Mouse (Mus musculus) mouse trophoblast stem cell (cell line): ENCODE measurements around the gene Gp1bb.

Experiments used
- in situ Hi-C, 2 experiments: fragments of 300-500 bp; cut with MseI, MboI; formaldehyde crosslinking; loops; 2 replicates in 1 of 2; 3 replicates in 1 of 2; pipeline ENCODE4 v1.15.1; 2025

The Gp1bb gene

DNA sequence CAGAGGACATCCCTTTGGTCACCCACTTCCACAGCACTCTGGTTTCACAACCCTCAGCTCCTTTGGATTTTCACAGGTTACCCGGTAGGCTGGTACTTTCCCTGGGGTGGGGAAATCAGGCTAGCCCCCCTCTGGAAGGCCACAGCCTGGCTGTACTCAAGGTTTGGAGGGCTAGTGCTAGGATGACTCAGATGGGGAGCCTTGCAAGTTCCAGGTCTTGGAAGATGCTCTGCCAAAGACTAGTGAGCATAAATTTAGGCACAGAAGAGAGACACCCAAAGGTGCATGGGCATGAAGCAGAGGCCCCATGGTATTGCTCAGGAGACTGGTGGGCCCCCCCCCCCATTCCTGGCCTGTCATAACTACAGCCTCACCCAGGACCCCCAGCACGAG lies 6.7 kb upstream of the Gp1bb start:
- in situ Hi-C loops: no loop called here

DNA sequence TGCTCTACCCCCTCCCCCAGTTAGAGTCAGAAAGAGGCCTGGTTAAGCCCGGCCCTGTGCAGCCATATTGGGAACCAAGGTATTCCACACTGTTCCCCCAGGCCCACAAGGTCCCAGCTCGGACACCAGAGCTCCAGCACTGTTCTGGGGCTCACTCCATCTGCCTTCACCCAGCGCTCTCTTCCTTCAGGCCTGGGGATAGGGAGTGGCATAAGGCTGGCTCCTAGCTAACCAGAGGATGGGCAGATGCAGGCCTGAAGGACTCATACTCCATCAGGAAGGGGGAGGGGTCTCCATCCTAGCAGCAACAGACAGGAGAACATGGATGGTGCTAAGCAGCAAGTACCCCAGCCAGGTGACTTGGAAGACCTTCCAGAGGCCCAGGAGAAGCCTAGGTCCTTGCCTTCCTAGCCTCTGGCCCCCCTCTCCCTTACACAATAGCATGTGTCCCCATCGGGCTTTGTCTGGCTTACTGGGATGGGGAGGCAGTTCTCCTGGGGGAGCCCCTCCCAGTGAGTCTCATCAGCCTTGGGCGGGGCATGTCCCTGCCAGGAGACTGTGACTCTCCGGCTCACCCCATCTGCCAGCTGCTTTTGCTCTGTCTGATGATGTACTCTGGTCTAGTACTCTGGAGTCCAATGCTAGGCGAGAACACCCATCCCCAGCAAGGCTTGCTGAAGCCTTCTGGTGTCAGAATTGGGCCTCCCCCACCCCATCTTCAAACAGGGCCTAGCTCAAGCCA lies 6.2 kb upstream of the Gp1bb start:
- in situ Hi-C loops: no loop called here

GRCm38 (mm10) chr16:18627163-18627562 lies 5.0 kb upstream of the Gp1bb start:
- in situ Hi-C loops: no loop called here

- in situ Hi-C loops: no loop called here
These were observed 4.2 kb upstream of the Gp1bb start, which contains the start of gene Gm49601 for GRCm38 (mm10) chr16:18626376-18626878. TSS of gene Gm49601 (minus strand) at chr16:18626427.

DNA sequence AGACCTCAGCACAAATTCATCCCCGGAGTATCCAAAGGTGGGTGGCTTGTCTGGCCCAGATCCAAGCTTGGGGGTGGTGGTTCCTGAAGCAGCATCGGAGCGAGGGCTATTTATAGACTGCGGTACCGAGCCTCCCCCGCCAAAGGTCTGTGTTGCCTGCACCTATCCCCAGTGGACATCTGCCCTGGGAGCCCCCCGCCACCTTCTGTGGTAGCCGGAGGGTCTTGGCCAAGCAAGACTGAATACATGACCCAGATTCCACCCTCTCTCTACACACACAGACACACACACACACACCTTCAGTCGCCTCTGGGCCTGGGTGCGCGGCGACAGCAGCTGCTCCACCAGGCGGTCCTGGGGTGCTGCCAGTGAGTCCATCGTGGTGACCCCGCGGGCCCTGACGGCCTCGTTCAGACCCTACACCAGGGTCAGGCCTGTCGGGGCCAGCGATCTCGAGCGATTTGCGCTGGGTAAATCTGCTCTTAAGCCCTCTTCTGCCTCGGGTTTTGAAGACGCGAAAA lies 3.6 kb upstream of the Gp1bb start:
- in situ Hi-C loops: no loop called here

GRCm38 (mm10) chr16:18625097-18625496 lies 2.9 kb upstream of the Gp1bb start:
- in situ Hi-C loops: no loop called here

GRCm38 (mm10) chr16:18624641-18625040 lies 2.4 kb upstream of the Gp1bb start:
- in situ Hi-C loops: no loop called here

DNA sequence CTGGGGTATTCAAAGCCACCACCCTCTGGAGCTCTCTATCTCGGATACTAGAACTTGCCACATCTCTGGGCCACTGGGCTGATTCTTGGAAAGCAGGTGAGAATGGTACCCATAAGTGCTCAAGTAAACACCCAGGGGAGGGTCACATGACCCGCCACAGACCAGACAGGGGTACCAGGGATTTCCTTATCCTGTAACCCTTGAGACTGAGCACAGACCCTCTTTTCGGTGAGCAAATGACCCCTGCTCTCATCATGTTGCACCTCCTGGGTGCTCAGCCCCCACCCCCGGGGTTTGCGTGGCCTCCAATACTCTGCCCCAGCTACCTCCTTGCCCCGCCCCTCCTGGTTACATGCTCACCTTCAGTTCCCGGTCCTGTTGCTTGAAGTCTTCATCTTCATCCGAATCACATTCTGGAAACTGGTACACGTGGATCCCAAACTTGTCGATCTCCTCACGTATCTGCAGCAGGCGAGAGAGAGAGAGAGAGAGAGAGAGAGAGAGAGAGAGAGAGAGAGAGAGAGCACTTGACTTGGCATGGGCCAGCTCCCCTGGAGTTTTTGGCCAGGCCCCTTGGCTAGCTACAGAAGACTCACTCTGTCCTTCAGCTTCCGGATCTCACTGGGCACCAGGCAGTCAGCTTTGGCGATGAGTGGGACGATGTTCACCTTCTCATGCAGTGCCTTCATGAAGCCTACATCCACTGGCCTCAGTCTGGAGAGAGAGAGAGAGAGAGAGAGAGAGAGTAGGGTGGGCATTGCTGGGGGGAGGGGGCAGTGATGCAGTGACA lies 1.7 kb upstream of the Gp1bb start:
- in situ Hi-C loops: no loop called here

GRCm38 (mm10) chr16:18622916-18623750 lies 930 bp upstream of the Gp1bb start:
- in situ Hi-C loops: no loop called here

- in situ Hi-C loops: no loop called here
These were observed 721 bp downstream of the Gp1bb start for GRCm38 (mm10) chr16:18621362-18622001.

GRCm38 (mm10) chr16:18620601-18621361 lies 1.4 kb downstream of the Gp1bb start:
- in situ Hi-C loops: no loop called here

GRCm38 (mm10) chr16:18620201-18620600 lies 2.0 kb downstream of the Gp1bb start:
- in situ Hi-C loops: no loop called here

- in situ Hi-C loops: loop anchor here in 1 of 2 experiments (5.0 kb wide), 1 partner anchor 182 kb away; no protein-coding TSS in a partner anchor
These were observed 3.1 kb downstream of the Gp1bb start for GRCm38 (mm10) chr16:18619110-18619509.

DNA sequence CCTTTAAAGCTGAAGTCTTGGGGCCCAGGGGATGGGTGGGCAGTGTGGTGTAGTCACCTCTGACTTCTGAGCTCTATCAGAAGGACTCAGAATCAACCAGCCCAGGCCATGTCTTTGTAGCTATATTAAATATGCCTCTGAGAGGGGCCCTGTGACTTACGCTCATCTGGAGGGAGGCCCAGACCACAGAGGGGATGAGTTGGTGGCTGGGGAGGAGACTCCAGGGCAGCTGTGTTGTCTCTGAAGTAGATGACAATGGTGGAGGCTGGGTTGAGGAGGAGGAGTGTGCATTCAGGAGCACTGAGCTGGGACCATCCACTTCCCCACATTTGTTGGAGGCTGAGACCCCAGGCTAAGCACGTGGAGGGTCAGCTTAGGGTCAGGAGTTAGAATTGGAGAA lies 3.9 kb downstream of the Gp1bb start:
- in situ Hi-C loops: loop anchor here in 1 of 2 experiments (5.0 kb wide), 1 partner anchor 181 kb away; no protein-coding TSS in a partner anchor

- in situ Hi-C loops: loop anchor here in 1 of 2 experiments (5.0 kb wide), 1 partner anchor 180 kb away; no protein-coding TSS in a partner anchor
These were observed 4.7 kb downstream of the Gp1bb start for GRCm38 (mm10) chr16:18617370-18618065.

DNA sequence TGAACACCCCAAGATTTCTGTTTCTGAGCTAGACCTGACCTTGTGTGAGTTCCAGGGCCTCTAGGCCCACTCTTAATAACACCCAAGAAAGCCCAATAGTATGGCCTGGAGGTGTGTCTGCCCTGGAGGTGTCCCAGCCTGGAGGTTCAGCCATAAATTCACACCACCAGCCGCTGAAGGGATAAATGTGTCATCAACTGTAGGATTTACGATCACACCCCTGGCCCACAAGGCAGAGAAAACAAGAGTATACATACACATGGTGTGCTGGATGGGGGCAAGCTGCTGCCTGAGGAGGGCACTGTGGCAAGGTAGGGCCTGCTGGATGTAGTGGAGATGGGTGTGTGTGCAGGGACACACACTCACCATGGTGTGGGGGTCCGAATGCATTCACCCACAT lies 8.9 kb downstream of the Gp1bb start:
- in situ Hi-C loops: loop anchor here in 1 of 2 experiments (5.0 kb wide), 1 partner anchor 171 kb away; no protein-coding TSS in a partner anchor

GRCm38 (mm10) chr16:18611752-18612151 lies 10.5 kb downstream of the Gp1bb start:
- in situ Hi-C loops: loop anchor here in 1 of 2 experiments (5.0 kb wide), 1 partner anchor 169 kb away; no protein-coding TSS in a partner anchor

DNA sequence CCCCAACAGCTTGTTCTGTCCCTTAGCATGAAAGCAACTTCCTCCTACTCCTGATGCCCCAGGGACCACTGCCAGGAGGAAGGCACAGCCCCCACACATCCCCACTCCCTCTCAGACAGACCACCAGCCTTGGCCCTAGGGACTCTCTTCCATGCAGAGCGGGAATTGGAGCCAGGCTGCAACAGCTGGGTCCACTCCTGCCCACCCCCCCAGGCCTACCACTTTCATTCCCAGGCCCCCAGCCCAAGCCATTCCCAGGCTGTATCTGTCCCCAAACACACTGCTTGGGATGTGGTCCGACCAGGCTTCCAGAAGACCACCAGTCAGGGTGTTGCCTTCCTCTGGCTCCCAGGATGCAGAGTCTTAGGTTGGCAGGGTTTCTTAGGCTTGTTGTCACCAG lies 13.1 kb downstream of the Gp1bb start:
- in situ Hi-C loops: no loop called here

DNA sequence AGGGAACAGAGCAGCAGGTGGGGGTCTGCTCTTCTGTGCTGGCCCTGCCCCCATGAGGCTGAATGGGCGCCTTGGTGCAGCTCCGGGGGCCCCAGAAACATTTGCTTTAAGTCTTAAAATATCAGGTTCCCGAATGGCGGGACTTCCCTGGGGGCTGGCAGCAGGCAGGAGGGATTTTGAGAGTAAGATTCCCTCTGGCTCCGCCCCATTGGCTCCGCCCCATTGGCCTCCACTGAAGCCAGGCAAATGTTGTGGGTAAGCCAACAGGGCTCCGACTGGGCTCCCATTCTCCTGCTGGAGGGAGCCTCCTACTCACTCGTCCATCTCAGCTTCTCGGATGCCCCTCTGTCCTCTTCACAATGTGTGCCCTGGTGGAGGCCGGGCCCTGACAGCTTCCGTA lies 14.0 kb downstream of the Gp1bb start:
- in situ Hi-C loops: no loop called here
